Mouse (Mus musculus) heart, embryonic 12.5 days (tissue): ENCODE results near the gene Rrp7a. TPM values are rescaled to one million over a fixed set of nuclear protein-coding genes. Genes with fewer than 3 reads are reported as not detected.

Experiments
- ATAC-seq: fragments of 200-750 bp; cut with Nextera tagmentation; 2 replicates; pipeline ENCODE4 v1.8.0; 2017; ENCODE audit warnings: moderate TSS enrichment, moderate library complexity; ENCODE audit not compliant: insufficient number of reproducible peaks, low FRiP score
- H3K27ac ChIP-seq: fragments of 300-500 bp; sonication (generic); 2 replicates; pipeline ENCODE4 v1.5.1; 2016; ENCODE audit warnings: mild to moderate bottlenecking, moderate library complexity; ENCODE audit not compliant: poor library complexity, severe bottlenecking
- H3K27me3 ChIP-seq: fragments of 300-500 bp; sonication (generic); replicated peaks from 2 replicates; pipeline ENCODE4 v1.6.1; 2016; ENCODE audit warnings: mild to moderate bottlenecking, moderate library complexity
- H3K36me3 ChIP-seq: fragments of 300-500 bp; sonication (generic); 2 replicates; pipeline ENCODE4 v1.6.1; 2016; ENCODE audit warnings: mild to moderate bottlenecking, moderate library complexity
- H3K4me1 ChIP-seq: fragments of 300-500 bp; sonication (generic); replicated peaks from 2 replicates; pipeline ENCODE4 v1.6.1; 2016; ENCODE audit warnings: mild to moderate bottlenecking
- H3K4me2 ChIP-seq: fragments of 300-500 bp; sonication (generic); 2 replicates; pipeline ENCODE4 v1.6.1; 2016; ENCODE audit warnings: mild to moderate bottlenecking, moderate library complexity
- H3K4me3 ChIP-seq: fragments of 300-500 bp; sonication (generic); 2 replicates; pipeline ENCODE4 v1.5.1; 2016; ENCODE audit warnings: mild to moderate bottlenecking
- H3K9ac ChIP-seq: fragments of 300-500 bp; sonication (generic); 2 replicates; pipeline ENCODE4 v1.6.1; 2016; ENCODE audit warnings: mild to moderate bottlenecking, moderate library complexity
- H3K9me3 ChIP-seq: fragments of 300-500 bp; sonication (generic); replicated peaks from 2 replicates; pipeline ENCODE4 v1.6.1; 2016; ENCODE audit warnings: mild to moderate bottlenecking, moderate library complexity
- WGBS: fragments of 180-500 bp; shearing (Covaris S2); methylation state at CpG from one replicate; pipeline ENCODE4 v1.1.7; 2016; 5-methylcytosine and 5-hydroxymethylcytosine counted together
- polyA plus RNA-seq: library from polyadenylated mRNA; unstranded; fragments of >200 nt; fragmentation: Nextera tagmentation; extraction: Ambion mirVana; gene quantifications from 2 replicates; pipeline ENCODE4 v1.2.1, GENCODE M21; 2016

The Rrp7a gene
- polyA plus RNA-seq: 39.3 and 44.8 TPM in 2 replicates

GRCm38 (mm10) chr15:83122566-83123145 is at the start of gene Rrp7a:
Rrp7a (minus strand) TSS chr15:83122801.
- ATAC-seq: peak; percentile 91
- H3K9me3 ChIP-seq: no peaks in the 10 kb centered on the region
- WGBS: 9% methylated on average over 32 of the region's 32 CpGs
- H3K27me3 ChIP-seq: no peaks in the 10 kb centered on the region
- H3K27ac ChIP-seq: peak within 1 kb of the TSS; percentile 57
- peak within 1 kb of the TSS; percentile 78 for H3K9ac ChIP-seq
- H3K36me3 ChIP-seq: peaks cover 51% of the 10 kb centered on the region
- peak within 1 kb of the TSS; percentile 96 for H3K4me2 ChIP-seq
- peaks cover 12% of the 10 kb centered on the region for H3K4me1 ChIP-seq
- H3K4me3 ChIP-seq: peak within 1 kb of the TSS; percentile 87

DNA sequence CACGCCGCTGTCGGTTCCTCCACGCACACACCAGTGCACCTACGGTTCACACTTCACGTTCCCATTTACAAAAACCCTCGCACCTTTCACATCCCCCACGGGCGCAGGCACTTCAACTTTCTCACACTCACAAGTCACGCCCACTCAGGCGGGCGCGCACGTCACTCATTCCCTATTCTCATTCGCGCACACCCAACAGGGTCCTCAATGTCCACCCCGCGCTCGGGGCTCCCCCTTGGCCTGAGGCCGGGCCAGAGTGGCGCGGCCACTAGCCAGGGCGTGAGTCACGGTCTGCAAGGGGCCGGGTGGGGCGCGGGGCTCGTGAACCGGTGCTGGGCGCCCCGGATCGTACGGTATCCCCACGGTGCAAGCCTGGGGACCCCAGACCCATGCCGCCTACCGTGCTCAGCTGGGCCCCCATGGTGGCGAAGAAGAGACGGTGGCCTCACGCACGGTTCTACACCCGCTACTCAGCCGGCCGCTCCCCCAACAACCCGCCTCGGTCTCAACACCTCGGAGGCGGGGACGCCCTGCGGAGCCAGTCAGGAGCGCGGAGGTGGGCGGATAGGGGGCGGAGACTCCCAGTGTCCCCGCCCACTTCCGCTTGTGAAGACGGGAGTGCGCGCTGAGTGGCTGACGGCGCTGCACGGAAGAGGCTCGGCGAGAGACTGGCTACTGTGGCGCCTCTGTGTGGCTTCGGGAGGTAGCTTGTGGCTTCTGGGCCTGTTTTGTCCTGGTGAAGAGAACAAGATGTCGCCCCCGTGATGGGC is 49.3 kb upstream of the Rrp7a start:
- Histone ChIP-seq H3K4me3 (peak overlapping the region; percentile 92), H3K36me3 (no peaks in the 10 kb centered on the region), H3K4me1 (peaks cover 39% of the 10 kb centered on the region), H3K9ac (peak overlapping the region; percentile 93), H3K4me2 (peak overlapping the region; percentile 94), H3K27ac (peak overlapping the region; percentile 77), H3K27me3 (no peaks in the 10 kb centered on the region), H3K9me3 (no peaks in the 10 kb centered on the region)
- under 1% methylated on average over 67 of the region's 67 CpGs for WGBS
- peak; percentile 96 for ATAC-seq

DNA sequence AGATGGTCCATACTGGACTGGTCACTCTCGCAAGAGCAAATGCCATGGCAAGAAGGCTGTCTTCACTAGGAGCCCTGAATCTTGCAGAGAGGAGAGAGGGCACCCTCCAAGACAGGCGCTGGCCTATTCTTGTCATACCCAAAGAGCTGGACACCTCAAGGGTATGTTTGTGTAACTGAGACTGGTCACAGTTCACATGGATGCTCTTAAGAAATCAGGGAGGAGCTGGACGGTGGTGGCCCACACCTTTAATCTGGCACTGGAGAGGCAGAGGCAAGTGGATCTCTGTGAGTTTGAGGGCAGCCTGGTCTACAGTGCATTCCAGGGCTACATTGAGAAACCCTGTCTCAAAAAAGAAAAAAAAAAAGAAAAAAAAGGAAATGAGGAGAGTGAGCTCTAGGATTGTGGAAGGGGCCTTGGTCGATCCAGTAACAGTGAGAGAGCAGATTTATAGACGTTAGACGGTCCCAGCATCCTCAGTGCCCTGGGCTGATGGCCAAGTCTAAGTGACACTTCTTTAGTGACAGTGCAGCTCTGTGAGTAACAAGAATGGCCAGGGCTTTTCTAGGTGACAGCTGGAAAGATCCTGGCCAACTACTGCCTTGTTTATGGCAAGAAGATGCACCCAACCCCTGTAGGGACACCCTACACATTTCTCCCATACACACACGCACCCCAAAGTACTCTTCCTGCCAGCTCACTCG is 48.5 kb upstream of the Rrp7a start:
- H3K4me2 ChIP-seq: peak overlapping the region; percentile 94
- peaks cover 46% of the 10 kb centered on the region for H3K4me1 ChIP-seq
- ATAC-seq: no peak
- peak overlapping the region; percentile 77 for H3K27ac ChIP-seq
- no peaks in the 10 kb centered on the region for H3K9me3 ChIP-seq
- no peaks in the 10 kb centered on the region for H3K27me3 ChIP-seq
- H3K4me3 ChIP-seq: peak overlapping the region; percentile 92
- 46% methylated on average over 8 of the region's 8 CpGs for WGBS
- no peaks in the 10 kb centered on the region for H3K36me3 ChIP-seq
- peak overlapping the region; percentile 93 for H3K9ac ChIP-seq

- Histone ChIP-seq H3K9ac (peak overlapping the region; percentile 33), H3K4me1 (peaks cover 57% of the 10 kb centered on the region)
Measured at GRCm38 (mm10) chr15:83169772-83170722, 47.4 kb upstream of the Rrp7a start.

GRCm38 (mm10) chr15:83168875-83169771 is 46.5 kb upstream of the Rrp7a start:
- peak overlapping the region; percentile 31; the same call in 1 of the 2 replicates for H3K27ac ChIP-seq
- peak overlapping the region; percentile 94 for H3K4me2 ChIP-seq
- peak overlapping the region; percentile 92 for H3K4me3 ChIP-seq
- WGBS: 76% methylated on average over 7 of the region's 7 CpGs
- H3K9ac ChIP-seq: peak overlapping the region; percentile 33
- H3K9me3 ChIP-seq: no peaks in the 10 kb centered on the region
- H3K27me3 ChIP-seq: no peaks in the 10 kb centered on the region
- no peak for ATAC-seq
- peaks cover 61% of the 10 kb centered on the region for H3K4me1 ChIP-seq
- no peaks in the 10 kb centered on the region for H3K36me3 ChIP-seq

More at GRCm38 (mm10) chr15:83169772-83170722, 47.4 kb upstream of the Rrp7a start:
- peak; percentile 58 for ATAC-seq
- Histone ChIP-seq H3K27me3 (no peaks in the 10 kb centered on the region), H3K4me2 (peak overlapping the region; percentile 94), H3K36me3 (no peaks in the 10 kb centered on the region), H3K9me3 (no peaks in the 10 kb centered on the region), H3K27ac (peak overlapping the region; percentile 31; the same call in 1 of the 2 replicates), H3K4me3 (peak overlapping the region; percentile 92)
- 73% methylated on average over 8 of the region's 8 CpGs for WGBS

DNA sequence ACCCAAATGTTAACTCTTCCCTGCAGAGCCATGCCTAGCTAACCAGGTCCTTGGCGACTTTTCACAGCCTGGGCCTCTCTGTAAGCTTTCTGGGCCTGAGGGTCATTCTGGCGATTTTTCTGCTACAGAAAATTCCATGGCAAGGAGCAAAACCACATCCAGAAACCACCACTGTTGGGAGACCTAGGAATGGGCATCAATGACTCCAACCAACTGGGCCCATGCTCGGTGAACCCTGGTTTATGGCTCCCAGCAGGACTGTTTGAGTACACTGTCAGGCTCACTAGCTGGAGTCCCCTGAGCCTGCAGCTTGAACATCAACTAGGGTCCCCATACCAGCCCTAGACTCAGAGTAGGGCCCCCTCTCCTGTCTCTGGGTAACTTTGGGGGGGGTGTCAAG is 45.7 kb upstream of the Rrp7a start:
- Histone ChIP-seq H3K4me1 (peaks cover 61% of the 10 kb centered on the region), H3K27me3 (no peaks in the 10 kb centered on the region), H3K27ac (no peak overlapping the region), H3K36me3 (peaks cover 3% of the 10 kb centered on the region; the same call in 1 of the 2 replicates), H3K4me3 (no peak overlapping the region), H3K4me2 (no peak overlapping the region), H3K9ac (no peak overlapping the region), H3K9me3 (no peaks in the 10 kb centered on the region)
- no peak for ATAC-seq
- 85% methylated on average over 3 of the region's 3 CpGs for WGBS

DNA sequence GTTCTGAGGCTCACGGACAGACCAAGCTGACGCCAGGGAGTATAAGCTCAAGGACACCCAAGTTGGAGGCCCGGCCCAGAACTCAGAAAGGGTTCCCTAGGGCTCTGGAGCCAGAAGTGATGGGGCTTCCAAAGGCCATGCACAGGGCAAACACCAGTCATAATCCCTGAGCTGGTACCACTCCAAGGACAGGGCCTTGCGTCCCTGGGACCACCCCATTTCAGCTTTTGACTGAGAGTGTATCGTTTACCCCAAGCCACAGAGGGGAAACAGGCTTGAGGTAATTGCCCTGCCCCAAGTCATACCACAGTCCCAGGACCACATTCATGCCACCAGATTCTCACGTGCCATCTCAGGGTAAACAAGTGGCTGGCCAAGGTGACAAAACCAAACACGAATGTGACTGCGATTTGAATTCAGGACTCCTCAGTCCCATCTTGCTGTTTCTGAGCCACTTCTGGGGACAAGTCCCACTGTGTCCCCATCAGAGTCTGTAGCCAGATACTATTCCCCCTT is 45.0 kb upstream of the Rrp7a start:
- no peaks in the 10 kb centered on the region for H3K27me3 ChIP-seq
- peaks cover 55% of the 10 kb centered on the region for H3K4me1 ChIP-seq
- H3K27ac ChIP-seq: no peak overlapping the region
- H3K4me3 ChIP-seq: no peak overlapping the region
- ATAC-seq: no peak
- H3K4me2 ChIP-seq: no peak overlapping the region
- 91% methylated on average over 8 of the region's 8 CpGs for WGBS
- H3K9me3 ChIP-seq: no peaks in the 10 kb centered on the region
- H3K36me3 ChIP-seq: peaks cover 10% of the 10 kb centered on the region
- H3K9ac ChIP-seq: no peak overlapping the region

GRCm38 (mm10) chr15:83167126-83167525 is 44.5 kb upstream of the Rrp7a start:
- Histone ChIP-seq H3K4me3 (no peak overlapping the region), H3K36me3 (peaks cover 14% of the 10 kb centered on the region), H3K27ac (0 out of 2 replicates have a peak overlapping the region, but pooled peaks have one; percentile 5), H3K4me1 (peaks cover 55% of the 10 kb centered on the region), H3K4me2 (no peak overlapping the region), H3K9ac (no peak overlapping the region), H3K27me3 (no peaks in the 10 kb centered on the region), H3K9me3 (no peaks in the 10 kb centered on the region)
- WGBS: 77% methylated on average over 5 of the region's 5 CpGs
- no peak for ATAC-seq

DNA sequence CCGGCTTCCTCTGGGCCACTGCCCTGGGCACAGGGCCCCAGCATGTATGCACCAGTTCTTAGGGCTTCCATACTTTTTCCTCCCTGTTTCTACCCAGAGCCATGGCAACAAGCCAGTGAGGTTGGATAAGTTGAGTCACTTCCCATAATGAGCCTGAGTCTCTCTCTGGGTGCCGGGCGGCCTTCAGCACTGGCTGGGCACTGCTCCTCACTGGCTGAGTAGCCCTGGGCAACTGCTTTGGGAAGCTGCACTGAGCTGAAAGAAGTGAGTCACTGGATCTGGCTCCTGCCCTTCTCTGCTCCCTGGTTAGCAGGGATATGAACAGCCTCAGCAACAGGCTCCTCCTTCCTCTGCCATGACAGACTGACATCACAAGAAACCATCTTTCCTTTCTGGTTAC is 44.0 kb upstream of the Rrp7a start:
- no peak for ATAC-seq
- no peaks in the 10 kb centered on the region for H3K9me3 ChIP-seq
- H3K4me3 ChIP-seq: no peak overlapping the region
- H3K27me3 ChIP-seq: no peaks in the 10 kb centered on the region
- H3K27ac ChIP-seq: 0 out of 2 replicates have a peak overlapping the region, but pooled peaks have one; percentile 5
- H3K36me3 ChIP-seq: peaks cover 19% of the 10 kb centered on the region
- no peak overlapping the region for H3K9ac ChIP-seq
- peaks cover 55% of the 10 kb centered on the region for H3K4me1 ChIP-seq
- 85% methylated on average over 3 of the region's 3 CpGs for WGBS
- H3K4me2 ChIP-seq: no peak overlapping the region
